Mouse (Mus musculus) midbrain, postnatal 0 days (tissue): ENCODE measurements at regions not wholly inside any gene's neighbourhood (a gene's known extent, or its start where the extent isn't known, plus 50 kb on each side); places are given as distances from the start of the nearest gene placed in this dataset.

ENCODE experiments used
- ATAC-seq: fragments of 200-750 bp; cut with Nextera tagmentation; 2 replicates; pipeline ENCODE4 v1.8.0; 2017; ENCODE audit warnings: moderate number of reproducible peaks, mild to moderate bottlenecking, moderate TSS enrichment, moderate library complexity; ENCODE audit not compliant: low FRiP score
- DNase-seq: peaks from one replicate; pipeline ENCODE4 v3.0.0-alpha.2; 2015; ENCODE audit warnings: low spot score
- H3K27ac ChIP-seq: fragments of 300-500 bp; sonication (generic); 2 replicates; pipeline ENCODE4 v1.5.1; 2014; ENCODE audit warnings: low read depth, mild to moderate bottlenecking, low read length, mixed read lengths
- H3K27me3 ChIP-seq: fragments of 300-500 bp; sonication (generic); 2 replicates; pipeline ENCODE4 v1.6.1; 2014; ENCODE audit warnings: low read length, control low read depth, mixed read lengths; ENCODE audit not compliant: insufficient read depth
- H3K36me3 ChIP-seq: fragments of 300-500 bp; sonication (generic); 2 replicates; pipeline ENCODE4 v1.6.1; 2014; ENCODE audit warnings: low read length, control low read depth, mixed read lengths; ENCODE audit not compliant: insufficient read depth
- H3K4me1 ChIP-seq: fragments of 300-500 bp; sonication (generic); 2 replicates; pipeline ENCODE4 v1.6.1; 2014; ENCODE audit warnings: mild to moderate bottlenecking, control low read depth, antibody characterized with exemption, low read length, mixed read lengths; ENCODE audit not compliant: insufficient read depth
- H3K4me2 ChIP-seq: fragments of 300-500 bp; sonication (generic); 2 replicates; pipeline ENCODE4 v1.6.1; 2014; ENCODE audit warnings: low read depth, mild to moderate bottlenecking, low read length, mixed read lengths; ENCODE audit not compliant: poor library complexity, severe bottlenecking
- H3K4me3 ChIP-seq: fragments of 300-500 bp; sonication (generic); 2 replicates; pipeline ENCODE4 v1.5.1; 2014; ENCODE audit warnings: low read depth, mild to moderate bottlenecking, low read length, moderate library complexity
- H3K9ac ChIP-seq: fragments of 300-500 bp; sonication (generic); replicated peaks from 2 replicates; pipeline ENCODE4 v1.6.1; 2014; ENCODE audit warnings: mild to moderate bottlenecking, low read length, moderate library complexity, mixed read lengths; ENCODE audit not compliant: poor library complexity, severe bottlenecking
- H3K9me3 ChIP-seq: fragments of 300-500 bp; sonication (generic); 2 replicates; pipeline ENCODE4 v1.6.1; 2016; ENCODE audit warnings: low read length, control low read depth
- CTCF ChIP-seq: IDR thresholded peaks from 2 replicates; pipeline ENCODE4 v1.5.1; 2016; ENCODE audit warnings: antibody characterized with exemption, mild to moderate bottlenecking
- WGBS: fragments of 180-500 bp; shearing (Covaris S2); extraction: QIAGEN DNeasy Blood & Tissue Kit; methylation state at CpG from one replicate; pipeline ENCODE4 v1.1.7; 2014; 5-methylcytosine and 5-hydroxymethylcytosine counted together

GRCm38 (mm10) chr12:106379151-106379594 is 369.1 kb downstream of the Vrk1 start:
- Histone ChIP-seq H3K27ac (no peak overlapping the region), H3K4me2 (peak overlapping the region; percentile 46), H3K9ac (no peak overlapping the region), H3K4me1 (no peaks in the 10 kb centered on the region; the same call in 1 of the 2 replicates), H3K36me3 (no peaks in the 10 kb centered on the region), H3K27me3 (no peaks in the 10 kb centered on the region), H3K4me3 (peak overlapping the region; percentile 12; the same call in 1 of the 2 replicates), H3K9me3 (no peaks in the 10 kb centered on the region)
- peak; percentile 73 for TF ChIP-seq CTCF
- ATAC-seq: no peak
- DNase-seq: peak; percentile 56
- under 1% methylated on average over 14 of the region's 14 CpGs for WGBS

- no peak for TF ChIP-seq CTCF
- ATAC-seq (no peak), DNase-seq (no peak)
- Histone ChIP-seq H3K36me3 (no peaks in the 10 kb centered on the region), H3K27me3 (no peaks in the 10 kb centered on the region), H3K27ac (no peak overlapping the region), H3K4me1 (no peaks in the 10 kb centered on the region; the same call in 1 of the 2 replicates), H3K4me2 (no peak overlapping the region), H3K4me3 (no peak overlapping the region), H3K9ac (no peak overlapping the region), H3K9me3 (no peaks in the 10 kb centered on the region)
- 43% methylated on average over 14 of the region's 14 CpGs for WGBS
Measured at GRCm38 (mm10) chr12:106379779-106380178, 369.8 kb downstream of the Vrk1 start.

GRCm38 (mm10) chr12:106381821-106382220 is 371.8 kb downstream of the Vrk1 start:
- H3K9me3 ChIP-seq: no peaks in the 10 kb centered on the region
- ATAC-seq: no peak
- H3K4me2 ChIP-seq: no peak overlapping the region
- WGBS: 62% methylated on average over 15 of the region's 15 CpGs
- DNase-seq: no peak
- no peaks in the 10 kb centered on the region for H3K27me3 ChIP-seq
- no peak overlapping the region for H3K4me3 ChIP-seq
- no peaks in the 10 kb centered on the region; the same call in 1 of the 2 replicates for H3K4me1 ChIP-seq
- no peaks in the 10 kb centered on the region for H3K36me3 ChIP-seq
- TF ChIP-seq CTCF: no peak
- no peak overlapping the region for H3K9ac ChIP-seq
- H3K27ac ChIP-seq: no peak overlapping the region

GRCm38 (mm10) chr12:106389214-106389613 is 379.2 kb downstream of the Vrk1 start:
- Histone ChIP-seq H3K9me3 (no peaks in the 10 kb centered on the region), H3K36me3 (no peaks in the 10 kb centered on the region), H3K27ac (no peak overlapping the region), H3K4me1 (no peaks in the 10 kb centered on the region), H3K4me2 (no peak overlapping the region), H3K9ac (no peak overlapping the region), H3K27me3 (no peaks in the 10 kb centered on the region), H3K4me3 (no peak overlapping the region)
- no peak for DNase-seq
- TF ChIP-seq CTCF: no peak
- ATAC-seq: no peak
- 77% methylated on average over 11 of the region's 11 CpGs for WGBS

- DNase-seq (no peak), ATAC-seq (no peak)
- Histone ChIP-seq H3K9me3 (no peaks in the 10 kb centered on the region), H3K4me2 (no peak overlapping the region), H3K4me1 (no peaks in the 10 kb centered on the region), H3K36me3 (no peaks in the 10 kb centered on the region), H3K9ac (no peak overlapping the region), H3K4me3 (no peak overlapping the region), H3K27me3 (no peaks in the 10 kb centered on the region), H3K27ac (no peak overlapping the region)
- 88% methylated on average over 2 of the region's 2 CpGs for WGBS
- TF ChIP-seq CTCF: no peak
Measured at GRCm38 (mm10) chr12:106392316-106392715, 382.3 kb downstream of the Vrk1 start.

GRCm38 (mm10) chr12:106399085-106399484 is 389.1 kb downstream of the Vrk1 start:
- Histone ChIP-seq H3K9me3 (no peaks in the 10 kb centered on the region), H3K4me1 (no peaks in the 10 kb centered on the region), H3K9ac (no peak overlapping the region), H3K27me3 (no peaks in the 10 kb centered on the region), H3K4me2 (no peak overlapping the region), H3K4me3 (no peak overlapping the region), H3K27ac (no peak overlapping the region), H3K36me3 (no peaks in the 10 kb centered on the region)
- WGBS: 84% methylated on average over 17 of the region's 17 CpGs
- TF ChIP-seq CTCF: no peak
- ATAC-seq (no peak), DNase-seq (no peak)
